Mouse (Mus musculus) testis, postnatal 14 days (tissue): ENCODE results near the gene Tmem30b.
"Not testable (repeated sequence)": the region's sequence is repeated elsewhere in the genome, so short reads cannot be mapped to it uniquely, and the experiment has no call there.

Source experiments
- DNase-seq: peaks from one replicate; pipeline ENCODE4 v3.0.0; 2021; ENCODE audit warnings: low spot score

The Tmem30b gene

GRCm38 (mm10) chr12:73546086-73546711, at the start of gene Tmem30b:
Gene Tmem30b, minus strand, starts transcription at chr12:73546392.
- DNase-seq: peak; percentile 46

GRCm38 (mm10) chr12:73595226-73595625, 49.0 kb upstream of the Tmem30b start:
- no peak for DNase-seq

GRCm38 (mm10) chr12:73594177-73594745, 48.1 kb upstream of the Tmem30b start:
- DNase-seq: no peak

- DNase-seq: no peak
Measured at GRCm38 (mm10) chr12:73593021-73593798, 47.0 kb upstream of the Tmem30b start.

DNA sequence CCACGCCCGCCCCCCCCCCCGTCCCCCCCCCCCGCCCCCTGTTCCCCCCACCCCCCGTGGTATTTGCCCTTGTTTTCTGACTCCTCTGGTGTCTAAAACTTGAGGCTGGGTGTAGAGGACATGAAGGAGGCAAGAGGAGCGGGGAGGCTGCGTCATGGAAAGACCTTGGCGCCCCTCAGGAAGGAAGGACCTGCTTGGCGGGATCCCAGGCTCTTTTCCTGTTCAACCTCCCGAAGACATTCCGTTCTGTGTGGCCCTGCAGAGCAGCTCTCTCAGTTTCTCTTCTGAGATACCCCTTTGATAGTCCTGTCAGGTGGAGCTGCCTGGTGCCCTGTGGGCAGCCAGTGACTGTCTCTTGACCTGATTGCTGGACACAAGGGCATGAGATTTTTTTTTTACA, 45.4 kb upstream of the Tmem30b start:
- DNase-seq: no peak

GRCm38 (mm10) chr12:73590627-73591276, 44.6 kb upstream of the Tmem30b start:
- DNase-seq: no peak

DNA sequence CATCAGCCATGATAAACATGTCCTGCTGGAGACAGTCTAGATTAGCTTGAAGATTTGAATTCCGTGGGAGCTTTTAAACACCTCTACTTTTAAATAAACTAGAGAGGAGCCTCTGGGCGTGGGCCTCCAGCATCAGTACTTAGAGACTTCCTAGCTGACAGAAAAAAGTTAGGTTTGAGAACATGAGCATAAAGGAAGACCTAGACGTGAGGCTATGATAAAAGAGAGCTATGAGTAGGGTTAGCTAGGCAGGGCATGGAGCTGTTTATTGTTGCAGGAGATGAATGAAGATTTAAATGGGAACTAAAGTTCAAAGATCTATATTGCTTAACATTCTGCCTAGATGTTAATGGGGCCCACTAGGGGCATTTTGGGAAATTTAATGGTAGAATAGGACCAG, 41.1 kb upstream of the Tmem30b start:
- no peak for DNase-seq

DNA sequence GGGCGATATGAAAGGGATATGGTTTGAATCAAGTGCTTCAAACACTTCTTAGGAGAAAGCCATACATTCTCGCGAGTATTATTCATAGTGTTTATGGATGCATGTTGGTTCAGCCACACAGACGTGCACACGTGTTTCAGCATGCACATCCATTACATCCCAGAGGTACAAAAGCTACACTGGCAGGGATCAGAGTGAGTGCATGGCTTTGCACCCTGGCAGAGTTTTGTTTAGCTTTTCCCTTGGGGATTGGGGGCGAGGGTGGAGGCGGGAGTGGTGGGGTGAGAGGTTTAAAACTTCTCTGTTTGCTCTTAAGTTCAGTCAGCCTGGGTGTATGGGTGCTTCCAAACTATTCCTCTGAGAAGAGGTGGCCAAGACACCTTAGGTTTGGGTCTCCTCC, 39.7 kb upstream of the Tmem30b start:
- no peak for DNase-seq

- no peak for DNase-seq
Measured at GRCm38 (mm10) chr12:73585241-73585801, 39.1 kb upstream of the Tmem30b start.

GRCm38 (mm10) chr12:73584610-73585240, 38.5 kb upstream of the Tmem30b start, which contains the start of gene Prkch:
Gene Prkch, plus strand, starts transcription at chr12:73584796.
- peak; percentile 58 for DNase-seq

DNA sequence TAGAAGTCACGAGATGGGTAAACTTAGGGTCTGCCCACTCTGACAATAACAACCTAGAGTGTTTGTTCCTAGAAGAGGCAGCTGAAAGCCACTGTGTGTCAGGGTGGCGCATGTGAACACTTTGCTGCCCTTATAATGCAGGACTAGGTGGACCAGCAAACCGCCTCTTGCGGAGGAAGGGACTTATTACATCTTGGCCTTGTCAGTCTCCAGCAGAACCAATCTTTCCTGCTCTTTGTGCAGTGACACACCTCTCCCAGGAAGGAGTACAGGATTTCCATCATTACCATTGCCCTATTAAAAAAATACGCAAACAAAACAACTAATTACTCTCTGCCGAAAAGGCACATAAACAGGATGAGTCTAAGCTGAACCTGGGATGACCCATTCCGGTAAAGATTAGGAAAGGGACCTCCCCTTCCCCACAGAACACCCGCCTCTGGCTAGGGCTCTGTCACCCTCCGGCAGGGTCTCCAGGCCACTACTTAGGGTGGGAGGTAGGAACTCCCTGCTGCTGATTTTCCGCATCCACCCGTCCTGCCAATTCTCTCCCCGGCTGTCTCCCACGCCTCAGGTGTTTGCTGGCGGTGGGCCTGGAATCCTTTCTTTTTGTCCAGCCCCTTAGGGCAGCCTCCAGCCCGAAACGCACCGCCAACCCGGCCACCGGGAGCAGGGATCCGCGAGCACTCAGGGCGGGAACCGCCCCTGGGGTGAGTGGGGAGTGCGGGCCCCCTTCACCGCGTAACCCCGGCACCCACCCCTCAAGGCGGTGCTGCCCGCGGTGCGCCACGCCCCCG, 37.8 kb upstream of the Tmem30b start:
- DNase-seq: no peak

- no peak for DNase-seq
Measured at GRCm38 (mm10) chr12:73583318-73583717, 37.1 kb upstream of the Tmem30b start.

- DNase-seq: no peak
Measured at GRCm38 (mm10) chr12:73580811-73581210, 34.6 kb upstream of the Tmem30b start.

GRCm38 (mm10) chr12:73578141-73578540, 31.9 kb upstream of the Tmem30b start:
- DNase-seq: no peak

GRCm38 (mm10) chr12:73574632-73575031, 28.4 kb upstream of the Tmem30b start:
- DNase-seq: no peak

- no peak for DNase-seq
Measured at GRCm38 (mm10) chr12:73565620-73565969, 19.4 kb upstream of the Tmem30b start.

GRCm38 (mm10) chr12:73564795-73565619, 18.8 kb upstream of the Tmem30b start:
- DNase-seq: no peak

DNA sequence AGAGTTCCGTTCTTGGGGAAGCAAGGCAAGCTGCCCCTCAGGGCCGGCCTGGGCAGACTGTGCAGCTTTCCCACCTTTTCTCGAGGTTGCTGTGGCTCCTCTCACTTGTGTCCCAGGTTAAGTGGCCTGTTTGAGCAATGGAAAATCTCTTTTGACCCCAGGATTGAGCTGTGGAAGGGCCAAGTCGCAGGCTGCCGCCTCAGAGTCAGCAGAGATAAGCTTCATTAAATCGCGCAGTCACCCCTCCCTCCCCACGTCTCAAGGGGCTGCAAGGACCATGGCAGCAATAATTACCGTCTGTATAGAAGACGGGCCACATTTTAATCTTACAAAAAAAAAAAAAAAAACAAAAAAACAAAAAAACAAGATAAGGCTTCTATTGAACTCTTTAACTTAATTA, 18.0 kb upstream of the Tmem30b start:
- no peak for DNase-seq

DNA sequence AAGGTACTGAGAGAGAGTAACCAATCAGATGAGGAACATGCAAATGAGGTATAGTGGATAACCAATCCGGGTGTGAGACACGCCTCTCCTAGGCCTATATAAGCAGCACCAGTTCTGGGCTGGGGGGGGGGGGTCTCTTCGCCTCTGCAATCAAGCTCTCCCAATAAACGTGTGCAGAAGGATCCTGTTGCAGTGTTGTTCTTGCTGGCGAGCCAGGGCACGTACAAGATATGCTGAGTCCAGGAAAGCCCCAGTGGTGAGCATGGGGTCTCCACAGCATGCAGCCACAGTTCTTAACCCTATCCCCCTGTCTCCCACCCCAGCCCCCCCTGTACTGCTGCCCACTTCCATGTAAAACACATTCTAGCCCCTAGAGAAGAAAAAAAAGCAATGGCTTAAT, 16.9 kb upstream of the Tmem30b start:
- DNase-seq: not testable (repeated sequence)

DNA sequence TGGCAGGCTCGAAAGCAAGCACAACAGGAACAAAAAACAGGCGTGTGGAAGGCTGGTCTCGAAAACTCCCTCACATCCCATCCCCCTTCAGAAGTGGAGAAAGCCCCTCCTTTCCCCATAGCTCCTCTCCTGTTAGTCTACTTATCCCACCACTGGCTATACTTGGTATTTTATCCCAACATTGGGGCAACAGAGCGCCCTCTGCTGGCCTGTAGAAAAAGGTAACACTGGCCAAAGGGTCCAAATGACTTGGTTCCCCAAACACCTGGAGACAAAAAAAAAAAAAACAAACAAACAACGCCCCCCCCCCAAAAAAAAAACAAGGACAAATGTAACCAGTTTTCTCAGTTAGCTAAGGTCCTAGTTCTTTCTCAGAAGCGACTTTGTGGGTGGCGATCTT, 13.9 kb upstream of the Tmem30b start:
- no peak for DNase-seq
